Mouse (Mus musculus): ENCODE results near the gene C77080. TPM values are rescaled to one million over a fixed set of nuclear protein-coding genes. Genes with fewer than 3 reads are reported as not detected.

C77080 gene
- polyA plus RNA-seq (2012; rRNA removed), result 206 and 217 TPM in 2 replicates

GRCm38 (mm10) chr4:129261196-129261595 lies at the start of gene C77080:
C77080 (minus strand) TSS chr4:129261404.

GRCm38 (mm10) chr4:129287472-129287981 lies 26.3 kb upstream of the C77080 start, which contains the start of gene Sync:
Sync (plus strand) TSS chr4:129287617.

GRCm38 (mm10) chr4:129189542-129190519 lies 71.4 kb downstream of the C77080 start, which contains the start of the genes S100pbp and Yars:
S100pbp (minus strand) TSS chr4:129189727.
Yars (plus strand) TSS chr4:129189760.

Other genes starting within 250 kb of the C77080 start
- gene Rnf19b, start 203.1 kb downstream of the C77080 start, polyA plus RNA-seq (2012; rRNA removed), result 103 and 113 TPM in 2 replicates
- 336 and 579 TPM in 2 replicates for gene Tmem54, start 155.9 kb downstream of the C77080 start, polyA plus RNA-seq (2012; rRNA removed)
- gene Hpca, start 139.4 kb downstream of the C77080 start, polyA plus RNA-seq (2012; rRNA removed), result 0.54 and 0.65 TPM in 2 replicates
- 8.6 and 9.0 TPM in 2 replicates for gene Fndc5, start 124.4 kb downstream of the C77080 start, polyA plus RNA-seq (2012; rRNA removed)
- gene S100pbp, start 71.7 kb downstream of the C77080 start, polyA plus RNA-seq (2012; rRNA removed), result 7.0 and 8.4 TPM in 2 replicates
- gene Yars, start 71.6 kb downstream of the C77080 start, polyA plus RNA-seq (2012; rRNA removed), result 17.5 and 19.0 TPM in 2 replicates
- gene Sync, start 26.2 kb upstream of the C77080 start, polyA plus RNA-seq (2012; rRNA removed), result 2.8 TPM in 2 replicates
- gene Rbbp4, start 74.0 kb upstream of the C77080 start, polyA plus RNA-seq (2012; rRNA removed), result 12.2 and 13.3 TPM in 2 replicates
- gene Zbtb8os, start 74.3 kb upstream of the C77080 start, polyA plus RNA-seq (2012; rRNA removed), result 8.0 and 8.2 TPM in 2 replicates
- gene Zbtb8a, start 116.7 kb upstream of the C77080 start, polyA plus RNA-seq (2012; rRNA removed), result 9.0 and 13.0 TPM in 2 replicates
- gene Zbtb8b, start 179.4 kb upstream of the C77080 start, polyA plus RNA-seq (2012; rRNA removed), result 0.03 TPM in 1 of 2 replicates, not detected in the other
- gene Bsdc1, start 200.2 kb upstream of the C77080 start, polyA plus RNA-seq (2012; rRNA removed), result 24.2 and 28.5 TPM in 2 replicates
- gene Tssk3, start 229.6 kb upstream of the C77080 start, polyA plus RNA-seq (2012; rRNA removed), result not detected in 2 replicates
- 0.70 and 0.81 TPM in 2 replicates for gene Fam229a, start 229.8 kb upstream of the C77080 start, polyA plus RNA-seq (2012; rRNA removed)

Data from colon, adult 2 months (tissue).